Mouse (Mus musculus) retina, postnatal 1 day (tissue): ENCODE data around the gene Ppp1r17.
A peak's percentile ranks its signal among the peaks of the same experiment; 100 is the strongest.

Experiments used
- DNase-seq: peaks from one replicate; pipeline ENCODE4 v3.0.0-alpha.2; 2012

Gene Ppp1r17

DNA sequence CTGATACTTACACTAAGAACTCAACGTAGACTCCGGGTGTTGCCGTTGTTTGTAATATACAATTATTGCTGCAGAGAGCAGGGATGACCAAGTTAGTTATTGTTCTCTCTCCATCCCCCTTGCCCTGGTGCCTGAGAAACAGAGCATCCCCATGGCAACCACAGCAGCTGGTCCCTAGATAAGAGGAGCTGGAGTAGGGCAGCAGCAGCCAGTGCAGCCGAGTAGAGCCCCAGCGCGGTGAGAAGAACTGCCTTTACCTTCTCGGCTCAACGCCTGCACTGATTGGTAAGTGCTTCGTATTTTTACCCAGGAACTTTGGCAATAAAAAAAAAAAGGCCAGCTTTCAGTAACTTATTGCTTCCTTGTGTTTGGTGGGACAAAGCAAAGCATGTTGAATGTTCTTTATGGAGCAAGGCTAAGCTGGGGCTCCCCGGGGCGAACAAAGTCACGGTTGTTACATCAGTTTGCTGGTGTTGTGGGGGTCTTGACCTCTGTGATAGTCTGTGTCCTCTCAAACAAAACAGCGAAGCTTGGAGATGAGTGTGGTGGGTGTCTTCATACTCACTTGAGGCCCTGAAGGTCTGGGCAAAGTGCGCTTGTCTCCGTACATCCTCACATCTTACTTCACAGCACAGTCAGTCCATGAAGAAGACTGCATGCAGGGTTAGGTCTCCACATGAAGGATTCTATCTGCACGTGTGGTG, at the start of gene Ppp1r17:
TSS of gene Ppp1r17 (plus strand) at position 207 of the 704 bp plus-strand sequence.
- peak; percentile 89 for DNase-seq

DNA sequence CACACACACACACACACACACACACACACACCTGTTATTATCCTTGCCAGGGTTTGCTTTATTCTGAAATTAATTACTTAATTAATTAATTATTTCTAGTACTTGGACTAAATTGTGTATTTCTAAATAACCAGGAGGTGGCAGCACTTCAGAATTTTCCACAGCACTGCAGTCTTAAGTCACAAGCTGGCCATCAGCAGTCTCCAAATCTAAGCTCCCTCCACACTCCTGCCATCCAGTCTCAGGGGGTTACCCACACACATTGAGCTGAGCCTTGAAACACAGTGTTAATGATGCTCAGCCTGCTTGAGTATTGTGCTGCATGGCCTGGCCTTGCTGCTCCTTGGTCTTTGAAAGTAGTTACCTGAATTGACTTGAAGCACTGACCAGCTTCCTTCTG, 44.3 kb upstream of the Ppp1r17 start:
- peak; percentile 78 for DNase-seq

DNA sequence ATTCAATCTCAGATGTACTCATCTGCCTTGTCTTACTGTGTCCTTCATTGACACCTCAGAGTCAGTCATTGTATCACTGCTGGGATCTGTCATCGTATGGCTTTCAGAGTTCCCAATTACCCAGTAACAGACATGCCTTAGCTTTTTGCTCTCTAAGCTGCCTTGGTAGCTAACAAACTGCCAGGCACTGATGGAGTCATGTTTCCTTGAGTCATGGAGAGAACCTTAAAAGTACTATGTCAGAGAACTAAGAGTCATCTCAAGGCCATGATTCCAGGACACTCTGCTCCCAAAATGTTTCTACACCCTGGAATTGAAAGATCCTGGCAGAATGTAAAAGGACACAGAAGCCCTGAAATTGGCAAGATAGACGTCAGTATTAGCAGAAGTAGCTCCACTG, 37.5 kb upstream of the Ppp1r17 start:
- no peak for DNase-seq

DNA sequence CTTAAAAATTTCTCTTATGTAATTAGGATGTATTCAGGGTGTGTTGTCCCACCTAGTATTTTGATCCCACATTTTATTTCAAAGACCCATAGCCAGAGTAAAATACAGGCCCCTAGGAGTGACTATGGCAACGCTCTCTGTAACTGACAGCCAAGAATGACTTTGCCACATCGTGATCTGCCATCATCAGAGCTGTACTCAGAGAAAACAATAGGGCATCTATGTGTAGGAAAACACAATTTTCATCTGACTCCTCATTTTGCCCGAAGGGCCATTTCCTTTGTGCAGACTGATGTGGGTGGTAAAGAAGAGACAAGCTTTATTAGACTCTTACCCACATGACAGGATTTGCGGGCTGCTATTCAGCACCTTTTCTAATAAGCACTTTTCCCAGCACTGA, 8.6 kb upstream of the Ppp1r17 start:
- DNase-seq: no peak

DNA sequence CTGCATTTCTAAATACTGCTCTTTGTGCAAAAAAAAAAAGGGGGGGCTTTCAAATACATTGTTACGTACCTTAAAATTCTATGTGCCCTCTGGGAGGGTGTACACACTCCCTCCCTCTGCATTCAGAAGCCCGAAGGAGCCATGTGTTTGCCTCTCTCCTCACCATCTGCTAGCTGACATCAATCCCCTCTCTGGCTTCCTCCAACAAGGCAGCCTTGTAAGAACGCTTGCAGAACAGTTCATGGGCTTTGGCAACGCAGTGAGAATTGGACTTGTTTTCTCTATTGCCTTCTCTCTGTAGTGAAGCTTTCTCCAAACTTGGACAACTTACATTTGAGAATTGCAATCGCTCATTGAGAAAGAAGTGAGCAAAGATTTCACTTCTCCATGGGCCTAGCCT, 4.9 kb upstream of the Ppp1r17 start:
- no peak for DNase-seq

DNA sequence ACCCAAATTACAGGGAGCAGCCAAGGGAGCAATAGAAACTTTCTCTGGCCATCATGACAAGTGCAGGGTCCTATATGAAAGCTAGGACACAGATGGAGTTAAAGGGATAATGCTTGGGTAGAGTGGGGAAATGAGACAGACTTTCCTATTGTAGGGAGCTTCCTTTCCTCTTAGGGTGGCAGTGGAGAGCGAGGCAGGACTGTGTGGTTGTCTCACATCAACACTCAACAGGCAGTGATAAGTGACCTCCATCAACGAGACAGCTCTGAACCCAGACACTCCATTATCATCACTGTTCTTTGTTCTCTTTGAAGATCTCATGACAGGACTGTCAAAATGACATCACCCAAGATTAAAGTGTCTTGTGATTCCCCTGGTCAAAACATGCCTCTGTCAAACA, 2.3 kb downstream of the Ppp1r17 start:
- DNase-seq: no peak

DNA sequence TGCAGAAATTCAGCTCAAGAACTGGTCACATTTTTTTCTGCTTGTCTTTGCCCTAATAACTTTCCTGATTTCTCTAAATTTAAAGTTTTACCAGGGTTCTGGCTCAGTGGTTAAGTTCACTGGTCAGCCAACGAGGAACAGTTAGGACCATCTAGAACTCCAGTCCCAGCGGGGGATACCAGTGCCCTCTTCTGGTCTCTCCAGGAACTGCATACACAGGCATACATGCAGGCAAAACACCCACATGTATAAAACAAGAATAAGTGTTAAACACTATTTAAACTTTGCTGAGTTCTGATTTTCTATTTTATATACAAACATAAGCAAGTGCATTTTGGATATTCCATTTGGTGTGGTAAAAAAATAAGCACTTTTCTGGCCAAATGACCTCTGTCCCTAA, 8.2 kb downstream of the Ppp1r17 start:
- DNase-seq: no peak

DNA sequence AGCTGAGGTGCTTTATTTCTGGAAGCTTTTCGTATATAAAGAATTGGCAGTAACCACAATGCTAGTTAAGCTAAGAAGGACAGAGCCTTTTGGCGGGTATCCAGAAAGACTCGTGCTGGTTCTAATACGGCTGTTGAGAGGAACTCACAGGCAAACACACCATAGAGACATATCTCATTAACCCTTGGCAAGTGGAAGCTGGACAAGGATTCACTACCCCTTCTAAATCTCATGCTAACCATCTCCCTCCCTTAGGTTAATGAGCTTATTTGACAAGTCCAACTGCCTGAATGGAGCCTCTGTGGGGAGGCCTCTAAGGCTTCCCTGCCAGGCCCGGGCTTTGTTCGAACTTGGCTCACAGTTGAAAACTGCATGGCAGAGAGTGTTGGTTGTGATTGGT, 10.0 kb downstream of the Ppp1r17 start:
- DNase-seq: peak; percentile 31

- DNase-seq: no peak
These were observed 10.7 kb downstream of the Ppp1r17 start for GRCm38 (mm10) chr6:56027966-56028365.

DNA sequence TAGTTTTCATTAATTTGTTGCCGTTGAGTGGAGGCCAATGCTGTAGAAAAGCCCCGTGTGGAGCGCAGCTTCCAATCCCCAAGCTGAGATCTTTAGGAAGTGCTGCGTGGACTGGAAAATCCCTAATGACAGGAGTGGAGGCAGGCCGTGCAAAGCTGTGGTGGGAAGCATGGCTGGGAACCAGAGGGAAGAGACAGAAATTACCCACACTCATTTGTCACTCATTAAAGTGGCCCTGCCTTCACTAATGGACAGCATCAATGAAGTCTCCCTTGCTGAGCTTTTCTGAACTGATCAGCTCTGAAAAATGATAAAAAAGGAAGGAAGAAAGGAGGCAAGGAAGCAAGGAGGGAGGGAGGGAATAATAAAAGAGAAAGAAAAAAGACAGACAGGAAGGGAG, 12.7 kb downstream of the Ppp1r17 start:
- peak; percentile 28 for DNase-seq

DNA sequence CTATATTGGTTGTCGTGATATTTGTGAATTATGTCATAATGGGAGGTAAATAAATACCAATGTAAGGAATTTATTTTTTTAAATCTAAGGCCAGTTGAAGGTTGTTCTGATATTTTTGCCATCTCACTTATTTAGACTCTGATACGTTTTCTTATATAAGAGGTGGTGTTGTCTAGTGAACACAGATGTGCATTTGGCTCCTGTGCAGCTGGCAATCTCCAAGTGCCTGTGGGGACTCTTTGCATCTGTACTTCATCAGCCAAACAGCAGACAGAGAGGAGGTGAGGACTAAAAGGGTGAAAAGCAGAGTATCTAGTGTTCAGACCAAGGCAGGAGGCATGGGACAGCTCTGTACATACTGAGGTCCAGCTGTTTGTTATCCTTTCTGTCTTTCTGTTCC, 14.9 kb downstream of the Ppp1r17 start:
- no peak for DNase-seq

DNA sequence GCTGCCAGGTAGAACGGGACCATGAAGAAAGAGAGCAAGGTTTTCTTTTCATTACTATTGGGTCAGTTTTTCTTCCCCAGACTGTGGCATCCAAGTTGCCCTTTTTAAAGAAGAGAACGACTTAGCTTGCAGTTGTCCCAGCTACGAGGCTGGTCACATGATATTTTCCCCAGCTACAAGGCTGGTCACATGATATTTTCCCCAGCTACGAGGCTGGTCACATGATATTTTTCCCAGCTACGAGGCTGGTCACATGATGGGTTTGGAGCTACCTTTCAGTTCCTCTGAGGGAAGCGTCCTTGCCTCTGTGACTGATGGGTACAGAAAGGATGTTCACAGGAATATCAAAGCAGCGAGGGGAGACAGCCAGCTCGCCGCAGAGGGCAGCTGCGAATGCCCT, 17.8 kb downstream of the Ppp1r17 start:
- no peak for DNase-seq

- DNase-seq: no peak
These were observed 22.3 kb downstream of the Ppp1r17 start for GRCm38 (mm10) chr6:56039476-56040055.

GRCm38 (mm10) chr6:56044270-56044669, 27.0 kb downstream of the Ppp1r17 start:
- no peak for DNase-seq

DNA sequence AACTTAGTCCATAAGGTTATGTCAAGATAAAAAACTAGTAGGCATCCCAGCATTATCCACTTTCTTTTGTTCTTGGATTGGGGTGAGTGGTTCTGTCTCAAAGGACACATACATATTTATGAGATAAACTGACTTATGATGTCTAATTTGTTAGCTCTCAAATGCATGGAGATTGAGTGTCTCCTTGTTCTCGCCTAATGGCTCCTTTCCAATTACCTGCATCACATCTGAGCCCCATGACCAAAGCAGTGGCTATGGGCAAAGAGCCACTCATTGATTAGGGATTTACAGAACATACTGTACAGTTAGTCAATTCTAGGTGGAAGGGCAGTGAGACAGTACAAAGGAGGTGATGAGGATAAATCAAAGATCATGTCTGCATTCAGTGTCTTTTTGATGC, 27.4 kb downstream of the Ppp1r17 start:
- no peak for DNase-seq

DNA sequence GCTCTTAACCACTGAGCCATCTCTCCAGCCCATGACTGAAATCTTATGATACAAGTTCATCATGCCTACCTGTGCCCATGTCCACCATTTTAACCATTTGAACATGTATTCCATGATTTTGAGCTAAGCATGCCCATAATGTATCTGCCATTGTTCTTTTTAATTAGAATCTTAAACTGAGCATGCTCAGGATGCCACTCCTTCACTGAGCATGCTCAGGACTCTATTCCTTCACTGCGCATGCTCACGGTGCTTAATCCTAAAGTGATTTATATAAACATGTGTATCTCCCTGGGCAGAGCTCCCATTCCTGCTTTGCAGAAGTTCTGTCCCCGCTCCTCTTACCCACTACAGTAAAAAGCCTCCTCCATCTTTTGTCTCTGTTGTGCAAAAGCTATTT, 31.3 kb downstream of the Ppp1r17 start:
- no peak for DNase-seq

DNA sequence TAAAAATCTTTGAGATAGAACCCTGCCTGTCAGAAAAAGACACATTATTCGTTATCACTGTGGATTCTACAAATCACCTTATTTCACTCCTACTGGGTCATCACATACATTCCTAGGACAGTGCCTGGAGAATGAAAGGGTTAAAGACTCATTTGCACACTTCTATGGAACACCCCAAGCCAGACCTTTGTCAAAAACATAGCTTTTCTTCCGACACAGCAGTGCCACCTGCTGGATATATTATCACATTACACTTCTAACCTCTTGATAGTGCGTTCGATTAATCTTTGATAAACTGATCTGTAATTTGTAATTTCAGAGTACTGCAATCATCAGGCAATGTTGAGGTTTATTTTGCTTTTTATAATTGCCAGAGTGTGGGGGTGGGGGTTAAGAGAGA, 31.8 kb downstream of the Ppp1r17 start:
- peak; percentile 76 for DNase-seq

- DNase-seq: peak; percentile 36
These were observed 46.4 kb downstream of the Ppp1r17 start for GRCm38 (mm10) chr6:56063736-56064135.

DNA sequence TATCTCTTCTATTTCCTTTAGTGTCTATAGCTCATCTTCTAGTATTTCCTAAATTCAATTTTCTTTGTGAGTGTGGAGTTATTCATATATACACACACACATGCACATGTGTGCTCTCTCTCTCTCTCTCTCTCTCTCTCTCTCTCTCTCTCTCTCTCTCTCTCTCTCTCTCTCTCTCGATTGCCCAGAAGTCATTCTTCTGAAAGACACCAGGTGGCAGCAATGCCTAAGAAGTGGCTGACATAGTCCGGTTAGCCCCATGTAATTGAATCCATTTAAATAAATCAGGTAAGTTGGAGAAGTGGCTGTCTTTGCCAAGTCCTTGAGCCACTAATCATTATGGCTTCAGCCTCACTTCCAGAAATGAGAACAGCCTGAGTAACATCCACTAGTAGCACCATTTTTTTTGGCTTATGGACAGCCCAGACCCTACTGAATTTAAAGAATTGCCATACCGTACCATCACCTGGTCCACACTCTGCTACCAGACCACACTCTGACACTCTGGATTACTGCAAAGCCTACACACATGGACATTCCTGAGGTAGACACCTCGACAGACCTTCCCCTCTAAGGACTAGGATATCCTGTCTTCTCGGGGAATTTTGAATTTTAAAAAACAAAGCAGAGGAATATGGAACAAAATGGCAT, 49.5 kb downstream of the Ppp1r17 start:
- peak; percentile 83 for DNase-seq

DNA sequence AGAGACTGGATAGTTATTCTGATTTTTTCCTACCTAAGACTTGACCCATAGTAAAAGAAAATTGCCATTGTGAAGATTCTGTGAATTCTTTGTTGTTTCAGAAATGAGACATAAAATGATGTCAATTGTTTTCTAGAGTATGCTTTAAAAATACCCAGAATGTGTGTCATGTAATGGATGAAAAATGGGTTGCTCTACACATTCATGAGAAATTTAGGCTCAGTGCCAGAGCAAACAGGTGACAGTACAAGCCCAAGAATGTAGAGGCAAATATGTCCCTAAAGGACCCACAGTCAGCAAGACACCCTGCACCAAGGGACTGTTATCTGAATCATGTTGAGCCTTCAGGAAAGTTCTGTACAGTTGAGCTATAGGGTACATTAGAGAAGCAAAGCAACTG, 51.2 kb downstream of the Ppp1r17 start:
- DNase-seq: no peak

DNA sequence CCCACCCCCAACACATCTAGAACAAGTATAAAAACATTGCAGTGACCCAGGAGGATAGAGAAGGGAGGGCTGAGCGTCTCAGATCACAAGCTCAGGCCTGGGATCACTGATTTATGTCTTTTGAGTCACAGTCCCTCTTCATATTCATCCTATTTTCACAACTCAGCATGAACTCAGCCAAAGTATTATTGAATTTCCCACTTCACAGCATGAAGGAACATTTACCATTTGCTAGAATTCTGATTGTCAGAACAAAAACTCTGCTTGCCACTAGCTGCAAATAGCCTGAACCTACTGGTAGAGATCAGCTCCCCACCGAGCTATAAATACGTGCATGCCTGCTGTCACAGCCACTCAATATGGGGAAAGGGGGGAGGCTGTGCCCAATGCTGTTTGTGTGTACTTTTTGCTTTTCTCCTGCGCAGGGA, 59.1 kb downstream of the Ppp1r17 start:
- DNase-seq: no peak
